In the genomic region with DNA sequence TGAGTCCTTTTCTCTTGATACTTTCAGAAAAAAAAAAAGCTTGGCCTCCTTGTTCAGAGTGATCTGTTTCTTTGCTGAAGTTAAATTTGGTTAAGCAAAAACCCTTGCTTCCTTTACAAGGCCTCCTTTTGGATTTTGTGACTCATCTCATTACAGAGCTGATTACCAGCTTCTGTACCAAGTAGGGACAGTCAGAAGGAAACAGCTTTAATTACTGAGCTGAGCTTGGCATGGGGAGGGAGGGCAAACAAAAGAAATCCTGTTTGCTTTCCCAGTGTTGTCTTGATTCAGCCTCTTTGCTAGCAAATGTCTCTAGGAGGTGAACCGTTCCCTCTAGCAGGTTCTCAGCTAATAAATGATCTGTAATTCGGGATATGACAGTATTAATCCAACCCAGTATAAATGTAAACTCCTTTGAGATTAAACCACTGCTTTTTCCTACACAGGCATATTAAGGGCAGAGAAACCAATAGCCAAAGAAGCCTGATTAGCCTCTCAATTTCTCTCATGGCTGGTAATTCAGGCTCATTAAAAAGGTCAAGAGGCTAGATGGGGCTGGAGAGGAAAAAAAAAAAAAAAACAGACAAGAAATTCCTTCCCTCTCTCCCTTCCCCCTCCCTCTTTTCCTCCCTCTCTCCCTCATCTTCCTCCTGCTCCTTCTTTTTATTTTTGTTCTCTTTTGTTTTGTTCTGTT, we compare ENCODE assay signal across 23 mouse cellular contexts.
DNase-seq lines count a peak whose midpoint lies in the region; ATAC-seq and TF ChIP-seq lines count a peak whose summit lies in the region.
"Had no signal": no experiment of that assay in that cellular context is flagged by ENCODE, and none has a peak within 500 bp of the region (broad histone marks: within the 10 kb centered on the region; RNA-seq: fewer than 3 reads in every experiment).

No protein-coding gene starts in this region.

- H3K9me3 ChIP-seq in CH12.LX (replicated peaks; ENCODE audit: low read length): peaks cover 17% of the 10 kb centered on the region
- no peaks in the 10 kb centered on the region for H3K9me3 ChIP-seq in forebrain, embryonic 11.5 days (ENCODE audit: control insufficient read depth, low read length)
- H3K9me3 ChIP-seq: hindbrain, embryonic 13.5 days; intestine, embryonic 15.5 days; limb, embryonic 15.5 days; midbrain, embryonic 15.5 days had no signal

- H3K36me3 ChIP-seq in CH12.LX (replicated peaks in 1 of 2; ENCODE audit: control insufficient read depth in 1 of 2, insufficient read depth in 1 of 2, low read length in 1 of 2): no peaks in the 10 kb centered on the region
- no peaks in the 10 kb centered on the region for H3K36me3 ChIP-seq in forebrain, embryonic 11.5 days (ENCODE audit: control insufficient read depth, insufficient read depth, low read length)
- H3K36me3 ChIP-seq: G1E; heart, embryonic 12.5 days; hindbrain, embryonic 13.5 days; intestine, embryonic 15.5 days; kidney, embryonic 15.5 days; limb, embryonic 15.5 days; midbrain, embryonic 15.5 days had no signal

- no peak for TF ChIP-seq POLR2A in CH12.LX (IDR thresholded peaks at IDR 0.05; ENCODE audit: low read depth, low read length)

- no peaks in the 10 kb centered on the region for H3K27me3 ChIP-seq in CH12.LX (replicated peaks)
- no peaks in the 10 kb centered on the region for H3K27me3 ChIP-seq in forebrain, embryonic 11.5 days (ENCODE audit: control insufficient read depth, insufficient read depth, low read length)
- H3K27me3 ChIP-seq: heart, embryonic 12.5 days; hindbrain, embryonic 13.5 days; intestine, embryonic 15.5 days; kidney, embryonic 15.5 days; limb, embryonic 15.5 days; midbrain, embryonic 15.5 days had no signal

- DNase-seq in embryo, embryonic 9.5 days (ENCODE audit: extremely low spot score): peak; percentile 5
- no peak for DNase-seq in embryo, embryonic 11 days
- DNase-seq in CH12.LX (ENCODE audit: extremely low read depth): peak; percentile 31
- no peak for DNase-seq in forebrain, embryonic 11.5 days (ENCODE audit: low spot score)
- peak; percentile 18 for DNase-seq in hindlimb bud, embryonic 11.5 days (ENCODE audit: extremely low spot score, low read depth, low spot score)
- DNase-seq in spleen, postnatal 14 days (ENCODE audit: low spot score in 2 of 2): no peak
- DNase-seq in thymus, postnatal 4 days: no peak
- no peak for DNase-seq in gastrocnemius, adult 2 months
- DNase-seq: adrenal gland, postnatal 14 days; cerebellum, adult 8-10 months; heart, adult 11 months; heart, postnatal 14 days; kidney, postnatal 4 days; lung, postnatal 10 days had no signal

- ATAC-seq in forebrain, embryonic 11.5 days (replicated peaks; ENCODE audit: low FRiP score): peak; percentile 72; the same call in 1 of the 2 replicates
- ATAC-seq: CD4-positive, CD25-positive, alpha-beta regulatory T cell, adult 4 months; intestine, embryonic 15.5 days; midbrain, embryonic 15.5 days had no signal

- no peak overlapping the region for H3K4me3 ChIP-seq in CH12.LX (replicated peaks in 1 of 3; ENCODE audit: low read depth in 2 of 3, low read length in 2 of 3, poor library complexity in 1 of 3)
- no peak overlapping the region for H3K4me3 ChIP-seq in forebrain, embryonic 11.5 days (ENCODE audit: low read depth, low read length)
- no peak overlapping the region for H3K4me3 ChIP-seq in gastrocnemius, adult 2 months
- H3K4me3 ChIP-seq: heart, embryonic 12.5 days; hindbrain, embryonic 13.5 days; intestine, embryonic 15.5 days; kidney, embryonic 15.5 days; limb, embryonic 15.5 days; midbrain, embryonic 15.5 days; myocyte had no signal

- WGBS in forebrain, embryonic 11.5 days: 40% methylated on average over 2 of the region's 2 CpGs

- no peak overlapping the region for H3K27ac ChIP-seq in CH12.LX (ENCODE audit: insufficient read depth, low read depth)
- peak overlapping the region; percentile 54; the same call in 1 of the 2 replicates for H3K27ac ChIP-seq in forebrain, embryonic 11.5 days (ENCODE audit: low read depth, low read length)
- H3K27ac ChIP-seq in gastrocnemius, adult 2 months: no peak overlapping the region
- H3K27ac ChIP-seq: hindbrain, embryonic 13.5 days; intestine, embryonic 15.5 days; kidney, embryonic 15.5 days; limb, embryonic 15.5 days; midbrain, embryonic 15.5 days had no signal

- dilution Hi-C loops in CH12.LX (cut with MboI; ENCODE audit: extremely low pct_ligation_motif_present, extremely low pct_unique_long_range_greater_than_20kb, low sequenced_read_pairs): no loop called here

- peaks cover 0 to 7% of the 10 kb centered on the region in 2 experiments; a peak in 2 of 4 replicates for H3K4me1 ChIP-seq in CH12.LX (ENCODE audit: control insufficient read depth in 1 of 2, insufficient read depth in 2 of 2)
- H3K4me1 ChIP-seq in forebrain, embryonic 11.5 days (replicated peaks; ENCODE audit: control insufficient read depth, insufficient read depth, low read length): no peaks in the 10 kb centered on the region
- H3K4me1 ChIP-seq: heart, embryonic 12.5 days; intestine, embryonic 15.5 days; kidney, embryonic 15.5 days; limb, embryonic 15.5 days; midbrain, embryonic 15.5 days had no signal

- H3K4me2 ChIP-seq in CH12.LX (ENCODE audit: insufficient read depth, low read depth, poor library complexity, severe bottlenecking): no peak overlapping the region
- no peak overlapping the region for H3K4me2 ChIP-seq in forebrain, embryonic 11.5 days (ENCODE audit: low read depth, low read length, severe bottlenecking)
- H3K4me2 ChIP-seq: heart, embryonic 12.5 days; hindbrain, embryonic 13.5 days; intestine, embryonic 15.5 days; kidney, embryonic 15.5 days; limb, embryonic 15.5 days; midbrain, embryonic 15.5 days had no signal

- TF ChIP-seq RAD21 in CH12.LX (IDR thresholded peaks at IDR 0.05; ENCODE audit: low read depth, low read length): no peak

- H3K9ac ChIP-seq in CH12.LX (ENCODE audit: insufficient read depth, low read depth): no peak overlapping the region
- no peak overlapping the region for H3K9ac ChIP-seq in forebrain, embryonic 11.5 days (ENCODE audit: low read length)
- H3K9ac ChIP-seq: heart, embryonic 12.5 days; hindbrain, embryonic 13.5 days; intestine, embryonic 15.5 days; kidney, embryonic 15.5 days; limb, embryonic 15.5 days; midbrain, embryonic 15.5 days had no signal

- no peaks in the 10 kb centered on the region for H3K79me2 ChIP-seq in CH12.LX (replicated peaks; ENCODE audit: control insufficient read depth, extremely low read depth, insufficient read depth, poor library complexity, severe bottlenecking)

- intact Hi-C loops in gastrocnemius, adult 2 months (cut with DNase I): no loop called here

- in situ Hi-C loops in CH12.LX (cut with MboI; ENCODE audit: low pct_ligation_motif_present, low pct_unique_long_range_greater_than_20kb, low sequenced_read_pairs): no loop called here

- TF ChIP-seq EP300 in CH12.LX (IDR thresholded peaks at IDR 0.05; ENCODE audit: low read length): no peak

- TF ChIP-seq CTCF in CH12.LX (conservative IDR thresholded peaks at IDR 0.05 in 1 of 2, IDR thresholded peaks at IDR 0.05 in 1 of 2; ENCODE audit: low read depth in 2 of 2, low read length in 2 of 2): no peak
- TF ChIP-seq CTCF in gastrocnemius, adult 2 months (IDR thresholded peaks at IDR 0.05): no peak

TF ChIP-seq in CH12.LX, 34 proteins besides CTCF, POLR2A, EP300 and RAD21:
- TF ChIP-seq PAX5 (IDR thresholded peaks at IDR 0.05; ENCODE audit: low read length) (no peak), USF2 (conservative IDR thresholded peaks at IDR 0.05; ENCODE audit: low read depth, low read length) (no peak), MAFK (IDR thresholded peaks at IDR 0.05; ENCODE audit: insufficient replicate concordance, low read length) (no peak), TBP (conservative IDR thresholded peaks at IDR 0.05; ENCODE audit: low read depth, low read length) (no peak), NELFE (IDR thresholded peaks at IDR 0.05; ENCODE audit: low read depth, low read length) (no peak), MYC (IDR thresholded peaks at IDR 0.05; ENCODE audit: low read depth, low read length) (no peak), ZKSCAN1 (IDR thresholded peaks at IDR 0.05; ENCODE audit: borderline replicate concordance, low read depth, low read length) (no peak), JUN (IDR thresholded peaks at IDR 0.05; ENCODE audit: insufficient read depth, low read depth, low read length) (no peak), ZC3H11A (IDR thresholded peaks at IDR 0.05; ENCODE audit: low read depth, low read length) (no peak), MAZ (IDR thresholded peaks at IDR 0.05; ENCODE audit: low read depth, low read length) (no peak), NRF1 (IDR thresholded peaks at IDR 0.05; ENCODE audit: low read depth, low read length) (no peak), SMC3 (IDR thresholded peaks at IDR 0.05; ENCODE audit: low read depth, low read length) (no peak), ELF1 (IDR thresholded peaks at IDR 0.05; ENCODE audit: low read depth, low read length) (no peak), UBTF (IDR thresholded peaks at IDR 0.05; ENCODE audit: low read depth, low read length) (no peak), CHD1 (IDR thresholded peaks at IDR 0.05; ENCODE audit: low read depth, low read length) (no peak)

Comparison
In these comparisons a context has a peak if more than half of its experiments do, and no peak if none do; other contexts are left out.
1. DNase-seq: peak in embryo, embryonic 9.5 days (single experiment), CH12.LX (single experiment) and hindlimb bud, embryonic 11.5 days (single experiment); none in embryo, embryonic 11 days (single experiment), forebrain, embryonic 11.5 days (single experiment), spleen, postnatal 14 days (0 of 2), thymus, postnatal 4 days (single experiment) and gastrocnemius, adult 2 months (single experiment).